Mouse (Mus musculus): Measurements from ENCODE around the gene Pid1.

- TF ChIP-seq GATA1 (IDR thresholded peaks at IDR 0.05; ENCODE audit: borderline replicate concordance, low read length) (no peak), FLI1 (IDR thresholded peaks at IDR 0.05; ENCODE audit: low read length) (no peak)
These were observed 152.5 kb downstream of the Pid1 start for GRCm38 (mm10) chr1:84211507-84211906.
